Mouse (Mus musculus) layer of hippocampus, adult 9-11 months (tissue): Measurements from ENCODE around the gene Ldb3.

ENCODE experiments used
- DNase-seq: peaks from one replicate; pipeline ENCODE4 v3.0.0; 2022

The Ldb3 gene

GRCm38 (mm10) chr14:34554047-34554446 lies 34.4 kb downstream of the Ldb3 start:
- DNase-seq = no peak

GRCm38 (mm10) chr14:34553470-34553869 lies 35.0 kb downstream of the Ldb3 start:
- no peak for DNase-seq

DNA sequence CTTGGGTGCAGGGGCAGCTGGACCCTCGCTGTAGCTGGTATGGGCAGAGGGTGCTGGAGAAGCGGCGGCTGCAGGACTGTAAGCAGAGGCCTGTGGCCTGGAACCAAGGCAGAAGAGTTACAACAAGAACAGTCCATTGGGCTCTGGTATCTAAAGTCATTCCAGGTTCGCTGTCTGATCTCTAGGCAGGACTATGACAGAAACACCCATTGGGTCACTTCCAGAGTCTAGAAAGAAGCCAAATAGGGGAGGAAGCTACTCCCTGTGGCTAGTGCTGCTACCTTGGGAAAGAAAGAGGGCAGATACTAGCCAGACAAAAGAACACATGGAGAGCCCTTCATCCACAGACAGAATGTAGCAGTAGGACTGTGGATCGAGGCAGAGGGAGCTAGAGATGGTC lies 36.3 kb downstream of the Ldb3 start:
- no peak for DNase-seq

- DNase-seq = peak; percentile 82
Observed at GRCm38 (mm10) chr14:34549004-34549671, 39.3 kb downstream of the Ldb3 start.

- peak; percentile 30 for DNase-seq
Observed at GRCm38 (mm10) chr14:34548391-34549001, 40.0 kb downstream of the Ldb3 start.

DNA sequence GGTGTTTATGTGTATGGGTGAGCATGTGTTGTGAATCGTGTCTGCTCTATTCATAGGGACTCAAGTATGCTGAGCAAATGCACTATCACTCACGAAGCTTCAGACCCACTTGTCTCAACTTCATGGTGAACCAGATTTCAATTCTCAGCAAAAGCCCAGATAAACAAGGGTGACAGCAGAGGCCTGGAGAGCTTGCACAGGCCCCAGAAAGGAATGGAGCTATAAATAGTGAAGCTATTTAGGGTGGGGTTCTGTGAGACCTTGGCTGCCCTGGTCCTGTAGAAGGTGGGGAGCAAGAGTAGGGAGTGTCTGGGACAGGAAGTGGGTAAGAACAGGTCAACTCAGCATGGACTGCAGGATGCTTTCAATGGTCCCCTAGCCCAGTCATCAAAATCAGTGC lies 43.9 kb downstream of the Ldb3 start:
- no peak for DNase-seq

GRCm38 (mm10) chr14:34544001-34544400 lies 44.5 kb downstream of the Ldb3 start:
- DNase-seq = no peak

GRCm38 (mm10) chr14:34543596-34543995 lies 44.9 kb downstream of the Ldb3 start:
- DNase-seq = no peak

- no peak for DNase-seq
Observed at GRCm38 (mm10) chr14:34541896-34542295, 46.6 kb downstream of the Ldb3 start.

GRCm38 (mm10) chr14:34540685-34541162 lies 47.8 kb downstream of the Ldb3 start:
- DNase-seq = no peak

DNA sequence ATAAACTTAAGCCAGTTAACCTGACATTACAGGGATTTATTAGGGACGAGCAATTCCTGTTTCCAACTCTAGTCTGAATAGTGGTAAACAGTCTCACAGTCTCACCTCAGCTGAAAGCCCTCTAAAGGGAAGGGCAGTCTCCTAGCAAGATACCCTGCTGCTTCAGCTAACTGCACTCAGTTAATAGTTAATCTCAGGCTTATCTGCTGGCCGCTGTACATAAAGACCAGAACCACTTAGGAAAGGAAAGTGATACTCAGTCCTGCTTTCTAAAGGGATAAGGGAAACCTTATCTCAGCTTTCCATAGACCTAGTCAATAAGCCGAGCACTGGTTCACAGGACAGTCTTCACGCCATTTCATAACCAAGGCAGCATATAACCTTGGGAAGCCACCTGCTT lies 52.6 kb downstream of the Ldb3 start:
- no peak for DNase-seq

DNA sequence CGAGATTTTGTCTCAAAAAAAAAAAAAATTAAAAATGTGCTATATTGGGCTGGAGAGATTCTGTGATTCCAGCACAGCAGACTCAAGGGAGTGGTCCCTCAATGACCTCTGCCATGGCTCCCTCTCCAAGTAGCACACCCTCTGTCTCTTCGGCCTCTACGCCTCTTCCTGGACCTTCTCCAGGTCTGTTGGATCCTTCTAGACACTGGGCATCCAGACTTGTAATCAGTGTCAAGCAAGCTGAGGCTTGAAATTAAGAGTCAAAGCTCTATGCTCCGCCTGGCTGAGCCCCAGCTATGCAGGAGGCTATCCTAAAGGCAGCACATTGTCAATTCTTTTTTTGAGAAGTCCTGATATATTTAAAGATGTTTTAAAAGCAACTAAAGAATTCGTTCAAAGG lies 54.9 kb downstream of the Ldb3 start:
- no peak for DNase-seq

- DNase-seq = no peak
Observed at GRCm38 (mm10) chr14:34532536-34532935, 55.9 kb downstream of the Ldb3 start.

- no peak for DNase-seq
Observed at GRCm38 (mm10) chr14:34528804-34529203, 59.7 kb downstream of the Ldb3 start.

DNA sequence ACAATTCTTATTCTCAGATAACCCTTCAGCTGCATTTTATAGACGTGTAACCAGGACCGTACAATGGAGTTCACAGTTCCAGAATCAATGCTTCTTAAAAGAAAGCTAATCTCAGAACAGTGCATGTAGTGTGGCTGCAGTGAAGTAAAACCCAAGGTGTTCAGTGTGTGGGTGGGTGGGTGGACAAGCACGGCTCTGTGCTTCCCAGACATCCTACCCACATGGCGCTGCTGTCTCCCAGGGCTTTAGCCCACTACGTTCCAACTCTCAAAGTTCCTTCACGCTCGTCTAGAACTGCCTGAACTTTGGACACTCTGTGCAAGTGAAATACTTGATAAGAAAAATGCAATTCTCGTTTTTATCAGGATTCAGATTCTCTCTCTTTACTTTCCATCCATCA lies 65.8 kb downstream of the Ldb3 start, which contains the start of gene 9230112D13Rik:
TSS of gene 9230112D13Rik (minus strand) at position 101 of the 400 bp plus-strand sequence.
- DNase-seq = no peak

DNA sequence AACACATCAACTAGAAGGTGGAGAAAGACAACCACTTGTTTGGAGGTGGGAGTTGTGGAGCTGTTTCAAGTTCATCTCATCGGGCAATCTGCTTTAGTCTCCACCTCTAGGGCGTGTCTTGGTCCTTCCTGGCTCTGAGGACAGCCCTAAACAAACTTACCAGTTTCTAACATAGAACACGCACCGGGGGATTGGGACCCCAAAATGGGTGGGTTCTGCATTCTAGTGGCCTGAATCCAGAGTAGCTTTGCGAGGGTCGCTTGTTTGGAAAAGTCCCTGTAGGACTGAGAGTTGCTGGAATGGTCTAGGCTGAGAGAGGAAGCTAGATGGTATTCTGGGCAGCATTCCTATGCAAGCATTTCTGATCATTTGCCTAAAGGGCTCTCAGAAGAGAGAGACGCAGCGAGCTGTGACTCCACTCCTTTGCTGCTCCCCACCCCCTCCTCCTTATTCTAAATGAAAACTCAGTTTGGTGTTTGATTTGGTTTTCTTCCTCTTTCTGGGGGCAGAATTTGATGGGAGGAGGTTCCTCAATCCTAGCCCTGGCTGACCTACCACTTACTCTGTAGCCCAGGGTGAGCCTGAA lies 70.4 kb downstream of the Ldb3 start:
- no peak for DNase-seq

- no peak for DNase-seq
Observed at GRCm38 (mm10) chr14:34516960-34517577, 71.4 kb downstream of the Ldb3 start.

DNA sequence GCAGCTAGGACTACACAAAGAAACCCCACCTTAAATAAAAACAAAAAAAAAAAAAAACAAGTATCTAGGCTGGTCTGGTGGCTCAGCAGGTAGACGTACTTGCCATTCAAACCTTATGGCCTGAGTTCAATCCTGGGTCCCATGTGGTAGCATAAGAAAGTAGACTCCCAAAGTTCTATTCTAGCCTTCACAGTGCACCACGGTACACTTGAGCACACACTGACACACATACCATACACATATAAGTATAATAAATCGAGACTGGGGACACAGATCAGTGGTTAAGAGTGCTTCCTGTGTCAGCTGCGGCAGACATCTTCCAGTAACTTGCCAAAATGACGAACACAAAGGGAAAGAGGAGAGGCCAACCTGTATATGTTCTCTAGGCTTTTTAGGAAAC lies 72.6 kb downstream of the Ldb3 start:
- DNase-seq = no peak

DNA sequence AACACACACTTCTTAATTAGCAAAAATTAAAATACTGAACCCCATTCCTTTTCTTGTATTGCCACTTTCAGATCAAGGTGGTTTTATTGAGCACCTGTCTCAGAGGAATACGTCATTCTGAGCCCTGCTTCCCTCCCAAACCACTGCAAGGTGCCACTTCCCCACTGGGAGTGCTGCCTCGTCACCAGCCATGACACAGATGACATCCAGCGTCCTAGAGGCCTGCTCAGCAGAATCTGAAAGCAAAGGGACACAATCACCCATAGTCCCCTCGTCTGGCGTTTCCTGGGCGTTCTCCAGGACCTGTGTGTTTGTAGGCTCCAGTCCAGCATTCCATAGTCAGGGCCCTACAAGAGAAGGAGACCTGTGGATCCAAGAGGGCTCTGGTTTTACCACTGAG lies 74.4 kb downstream of the Ldb3 start:
- no peak for DNase-seq

DNA sequence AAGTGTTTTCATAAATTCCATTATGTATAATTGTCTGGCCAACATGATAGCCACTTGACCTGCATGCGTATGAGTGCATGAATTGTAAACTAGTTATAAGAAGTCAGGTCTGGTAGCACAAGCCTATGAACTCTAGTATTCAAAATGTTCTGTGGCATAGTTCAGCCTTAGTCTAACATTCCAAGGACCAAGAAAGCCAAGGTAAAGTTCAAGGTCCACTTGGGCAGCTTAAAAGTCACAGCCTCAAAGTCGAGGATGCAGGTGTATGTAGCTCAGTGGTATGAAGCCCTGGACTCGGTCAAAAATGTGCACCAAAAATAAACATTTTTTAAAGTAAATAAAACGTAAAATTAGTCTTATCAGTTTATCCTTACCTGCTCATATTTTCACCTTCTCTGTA lies 75.9 kb downstream of the Ldb3 start:
- no peak for DNase-seq

- DNase-seq = no peak
Observed at GRCm38 (mm10) chr14:34511901-34512300, 76.6 kb downstream of the Ldb3 start.

DNA sequence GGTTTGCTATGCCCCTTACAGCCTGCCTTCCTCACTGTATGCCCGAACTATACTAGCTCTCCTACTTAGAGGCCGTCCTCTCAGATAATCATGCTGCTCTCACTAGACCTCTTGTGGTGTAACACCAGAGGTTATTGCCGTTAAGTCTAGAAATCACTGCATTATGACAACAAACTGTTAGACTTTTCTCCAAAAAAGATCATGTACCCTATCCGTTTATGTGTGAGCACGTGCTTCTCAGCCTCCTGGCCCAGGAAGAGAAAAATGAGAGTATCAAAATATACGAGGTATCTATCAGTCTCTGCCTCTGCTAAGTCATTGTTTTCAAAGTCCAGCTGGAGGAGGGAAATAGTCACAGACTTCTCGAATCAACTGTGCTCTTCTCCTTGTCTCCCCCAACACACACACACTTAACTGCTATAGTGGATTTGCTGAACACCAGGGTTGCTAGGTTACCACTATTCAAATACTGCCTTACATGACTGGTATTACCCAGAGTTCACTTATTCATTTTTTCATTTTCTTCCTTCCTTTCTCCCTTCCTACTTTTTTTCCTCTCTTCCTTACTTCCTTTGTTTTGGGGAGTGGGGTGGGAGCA lies 79.5 kb downstream of the Ldb3 start:
- DNase-seq = no peak

- no peak for DNase-seq
Observed at GRCm38 (mm10) chr14:34508187-34508840, 80.2 kb downstream of the Ldb3 start.
